Mouse (Mus musculus) adrenal gland, adult 8-10 months (tissue): ENCODE results near the gene Klhl25. TPM values are rescaled to one million over a fixed set of nuclear protein-coding genes. Genes with fewer than 3 reads are reported as not detected.
"Not testable (repeated sequence)": the region's sequence is repeated elsewhere in the genome, so short reads cannot be mapped to it uniquely, and the experiment has no call there.

Experiments
- DNase-seq: peaks from one replicate; pipeline ENCODE4 v3.0.0; 2022
- total RNA-seq, 4 experiments: library from RNA; stranded (reverse); gene quantifications; 2 replicates each; pipeline ENCODE4 v1.2.4; 2022

The Klhl25 gene
- total RNA-seq, 4 experiments from 2014 or later: 15.2 to 18.5 (median 17.5) TPM

- not testable (repeated sequence) for DNase-seq
Measured at GRCm38 (mm10) chr7:75879436-75879835, 31.3 kb downstream of the Klhl25 start.

DNA sequence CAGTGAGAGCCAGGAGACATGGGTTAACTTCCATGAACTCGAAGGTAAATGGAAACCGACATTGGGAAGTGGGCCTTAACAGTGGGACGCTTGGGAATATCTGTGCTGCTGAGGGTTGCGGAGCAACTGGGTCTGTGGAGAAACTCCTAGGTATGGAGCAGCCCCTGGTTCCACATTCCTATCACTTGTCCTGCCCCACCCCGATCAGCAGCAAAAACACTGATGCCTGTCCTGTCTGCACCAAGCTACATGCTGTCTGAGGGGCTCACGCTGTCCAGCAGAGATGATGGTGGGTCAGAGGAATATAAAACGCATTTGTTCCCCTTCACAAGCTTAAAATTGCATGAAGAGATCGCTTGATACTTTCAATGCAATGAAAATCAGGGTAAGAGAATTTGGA is 32.1 kb downstream of the Klhl25 start:
- no peak for DNase-seq

DNA sequence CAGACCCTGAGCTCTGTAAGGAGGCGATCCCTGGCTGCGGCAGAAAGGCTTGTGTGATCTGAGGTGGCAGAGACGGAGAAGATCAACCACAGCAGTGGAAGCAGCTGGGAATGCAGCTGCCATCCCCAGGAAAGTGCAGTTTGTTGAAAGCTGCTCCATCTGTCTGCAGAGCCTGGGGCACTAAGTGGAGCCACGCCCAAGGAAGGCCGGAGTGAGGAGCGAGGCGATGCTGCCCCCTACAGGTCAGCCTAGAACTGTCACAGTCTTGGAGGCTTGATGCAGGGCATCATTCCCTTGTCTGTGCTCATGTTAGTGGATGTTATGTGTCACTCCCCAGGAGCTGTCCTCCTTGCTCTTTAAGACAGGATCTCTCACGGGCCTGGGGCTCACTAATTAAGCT is 32.5 kb downstream of the Klhl25 start:
- peak; percentile 67 for DNase-seq

DNA sequence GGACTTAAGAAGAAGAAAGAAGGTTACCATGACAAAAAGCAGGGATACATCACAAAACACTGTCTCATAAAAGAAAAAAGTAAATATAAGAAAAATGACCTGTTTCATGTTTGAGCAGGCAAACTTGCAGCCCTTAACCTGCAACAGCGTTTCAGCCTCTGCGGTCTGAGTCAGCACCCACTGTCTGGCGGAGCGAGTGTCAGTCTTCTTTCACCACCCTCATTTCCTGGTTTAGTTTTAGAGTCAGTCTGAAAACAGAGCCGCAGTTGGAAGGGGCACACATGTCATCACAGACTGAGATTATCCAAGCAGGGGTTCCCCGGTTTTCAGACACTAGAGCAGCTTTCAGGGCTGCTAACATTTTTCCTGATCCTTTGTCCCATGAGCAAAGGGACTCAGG is 33.3 kb downstream of the Klhl25 start:
- DNase-seq: no peak

DNA sequence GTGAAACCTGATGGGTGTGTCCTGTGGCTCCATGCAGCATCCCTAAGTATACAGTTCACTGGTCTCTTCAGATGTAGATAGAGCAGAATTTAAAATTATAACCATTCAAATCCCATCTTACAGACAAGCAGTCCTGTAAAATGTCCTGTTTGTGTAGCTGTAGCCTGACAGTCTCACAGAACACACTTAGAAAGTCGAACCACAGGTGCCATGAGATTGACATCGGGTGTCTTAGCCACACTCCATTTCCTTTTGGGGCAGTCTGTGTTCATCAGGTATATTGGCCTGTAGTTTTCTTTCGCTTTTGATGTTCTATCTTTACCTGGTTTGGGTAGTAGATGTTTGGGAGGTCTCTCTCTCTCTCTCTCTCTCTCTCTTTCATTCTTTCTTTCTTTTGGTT is 33.7 kb downstream of the Klhl25 start:
- DNase-seq: no peak

- DNase-seq: no peak
Measured at GRCm38 (mm10) chr7:75891466-75891865, 43.4 kb downstream of the Klhl25 start.

- DNase-seq: no peak
Measured at GRCm38 (mm10) chr7:75892737-75893136, 44.6 kb downstream of the Klhl25 start.

DNA sequence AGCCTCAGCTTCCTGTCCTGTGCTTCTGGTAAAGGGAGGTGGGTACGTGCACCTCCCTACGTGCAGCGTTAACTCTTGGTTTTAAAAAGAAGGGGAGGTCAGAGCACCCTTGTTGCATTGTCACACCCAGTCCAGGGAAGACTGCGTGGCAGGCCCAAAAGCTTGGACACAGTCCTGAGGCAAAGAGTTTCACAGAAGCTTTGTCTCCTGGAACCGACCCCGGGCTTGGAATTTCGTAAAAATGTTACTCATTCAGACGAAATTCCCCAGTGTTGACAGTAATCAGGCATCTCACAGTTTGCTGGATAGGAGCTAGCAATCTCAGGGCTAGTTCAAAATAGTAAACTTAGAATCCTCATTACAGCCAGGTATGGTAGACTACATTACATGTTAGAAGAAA is 45.6 kb downstream of the Klhl25 start:
- no peak for DNase-seq

DNA sequence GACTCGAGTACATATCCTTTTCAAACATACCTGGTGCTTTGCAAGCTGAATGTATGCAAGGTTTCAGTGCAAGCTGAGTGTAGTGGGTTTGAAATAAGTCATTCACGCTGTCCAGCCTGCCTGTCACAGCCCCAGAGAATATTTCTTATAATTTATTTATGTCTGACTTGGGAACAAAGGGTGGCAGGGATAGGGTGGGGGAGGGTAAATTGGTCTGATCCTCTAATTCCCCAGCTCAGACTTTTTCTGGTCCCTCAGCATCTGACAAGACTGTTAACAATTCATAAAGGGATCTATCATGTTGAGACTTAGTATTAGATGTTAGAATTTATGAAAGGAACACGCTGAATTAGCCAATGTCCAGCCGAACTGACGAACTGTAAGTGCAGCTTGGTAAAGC is 48.9 kb downstream of the Klhl25 start:
- DNase-seq: no peak

- DNase-seq: no peak
Measured at GRCm38 (mm10) chr7:75899102-75899501, 51.0 kb downstream of the Klhl25 start.

GRCm38 (mm10) chr7:75899517-75899916 is 51.4 kb downstream of the Klhl25 start:
- DNase-seq: no peak

GRCm38 (mm10) chr7:75899954-75900353 is 51.8 kb downstream of the Klhl25 start:
- DNase-seq: no peak

GRCm38 (mm10) chr7:75905145-75905544 is 57.0 kb downstream of the Klhl25 start:
- no peak for DNase-seq

DNA sequence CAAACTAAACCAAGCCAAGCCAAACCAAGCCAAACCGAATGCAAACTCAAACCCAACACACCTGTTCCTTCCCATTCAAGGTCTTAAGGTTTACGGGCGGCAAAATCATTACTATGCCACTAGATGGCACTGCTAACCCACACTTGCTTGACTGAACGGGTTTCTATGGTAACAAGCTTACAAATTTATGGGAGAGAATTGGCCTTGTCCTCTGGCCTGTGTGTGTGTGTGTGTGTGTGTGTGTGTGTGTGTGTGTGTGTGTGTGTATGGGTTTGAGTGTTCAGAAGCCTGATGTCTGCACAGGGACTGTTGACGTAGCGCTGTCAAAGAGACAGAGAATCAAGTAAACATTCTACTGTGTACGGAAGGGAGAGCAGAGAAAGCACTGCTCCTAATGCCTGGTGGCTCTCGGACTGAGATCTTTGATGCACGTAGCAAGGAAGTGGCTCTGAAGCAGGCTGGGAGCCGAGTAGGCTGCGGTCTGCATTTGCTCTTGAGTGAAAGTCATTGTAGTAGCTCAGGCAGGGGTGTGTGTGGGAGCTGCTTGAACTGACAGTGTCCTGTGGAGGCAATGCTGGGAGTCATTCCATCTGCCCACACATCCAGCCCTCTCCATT is 62.0 kb downstream of the Klhl25 start:
- peak; percentile 50 for DNase-seq

DNA sequence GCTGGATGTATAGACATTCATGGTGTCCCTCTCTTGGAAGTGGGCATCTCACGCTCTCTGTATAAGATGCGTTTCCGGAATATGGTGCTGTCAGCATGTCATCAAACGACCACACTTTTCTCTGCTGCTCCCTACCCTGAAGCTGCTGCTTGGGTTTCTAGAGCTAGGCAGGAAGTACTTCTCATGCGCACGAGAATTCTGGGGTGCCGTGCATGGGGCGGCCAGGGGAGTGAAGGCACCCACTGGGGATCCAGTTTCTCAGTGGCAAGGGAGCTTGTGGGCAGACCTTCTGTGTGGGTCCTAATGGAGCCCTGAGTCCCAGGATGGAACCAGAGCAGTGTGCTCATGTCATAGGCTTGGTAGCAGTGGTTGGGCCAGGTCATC is 62.5 kb downstream of the Klhl25 start:
- DNase-seq: no peak

DNA sequence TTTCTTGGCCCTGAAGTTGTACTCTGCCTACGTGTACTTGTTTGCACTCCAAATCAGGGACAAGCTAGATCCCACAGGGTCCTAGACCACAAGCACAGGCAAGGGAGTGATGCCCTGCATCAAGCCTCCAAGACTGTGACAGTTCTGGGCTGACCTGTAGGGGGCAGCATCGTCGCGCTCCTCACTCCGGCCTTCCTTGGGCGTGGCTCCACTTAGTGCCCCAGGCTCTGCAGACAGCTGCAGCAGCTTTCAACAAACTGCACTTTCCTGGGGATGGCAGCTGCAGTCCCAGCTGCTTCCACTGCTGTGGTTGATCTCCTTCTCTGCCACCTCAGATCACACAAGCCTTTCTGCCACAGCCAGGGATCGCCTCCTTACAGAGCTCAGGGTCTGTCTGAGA is 65.8 kb downstream of the Klhl25 start:
- DNase-seq: peak; percentile 47

GRCm38 (mm10) chr7:75915550-75915949 is 67.4 kb downstream of the Klhl25 start:
- DNase-seq: not testable (repeated sequence)

- no peak for DNase-seq
Measured at GRCm38 (mm10) chr7:75917662-75918061, 69.6 kb downstream of the Klhl25 start.

DNA sequence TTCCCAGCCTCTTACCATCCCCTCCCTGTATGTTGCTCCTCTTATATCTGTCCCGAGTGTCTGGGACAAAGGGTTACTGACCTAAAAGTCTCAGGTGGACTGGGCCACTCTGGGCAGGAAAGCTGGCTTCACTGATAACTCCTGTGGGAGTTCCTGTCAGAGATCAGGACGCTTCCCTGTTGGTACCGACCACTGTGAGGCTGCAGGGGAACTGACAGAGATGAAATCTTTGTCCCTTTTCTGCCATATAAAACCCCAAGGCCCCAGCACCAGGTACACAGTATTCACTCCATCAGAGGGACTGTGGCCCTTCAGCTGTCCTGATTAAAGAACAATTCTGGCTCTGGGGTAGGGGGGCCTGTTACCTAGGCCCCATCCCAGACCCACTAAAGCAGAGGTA is 71.6 kb downstream of the Klhl25 start:
- not testable (repeated sequence) for DNase-seq
